Mouse (Mus musculus) cerebellum, postnatal 14 days (tissue): ENCODE data around the gene Zbtb34.

Experiments
- DNase-seq, 2 experiments: peaks; one replicate each; pipeline ENCODE4 v3.0.0; 2021; ENCODE audit warnings: mixed read lengths in 2 of 2

The Zbtb34 gene

DNA sequence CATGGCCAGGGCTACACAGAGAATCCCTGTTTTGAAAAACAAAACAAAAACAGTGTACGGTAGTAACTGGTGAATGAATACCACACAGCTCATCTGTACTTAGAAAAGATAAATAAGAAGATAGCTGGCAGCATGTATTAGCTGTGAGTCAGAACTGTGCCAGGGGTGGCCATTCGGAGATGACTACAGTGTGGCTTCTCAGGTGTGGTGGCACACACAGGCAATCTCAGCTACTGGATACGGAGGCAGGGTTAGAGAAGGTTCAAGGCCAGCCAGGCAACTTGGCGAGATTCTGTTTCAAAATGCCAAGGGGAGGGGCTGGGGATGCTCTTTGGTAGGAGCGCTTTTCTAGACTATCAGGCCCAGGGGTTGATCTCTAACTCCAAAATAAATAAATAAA is 14.6 kb upstream of the Zbtb34 start:
- DNase-seq = no peak

DNA sequence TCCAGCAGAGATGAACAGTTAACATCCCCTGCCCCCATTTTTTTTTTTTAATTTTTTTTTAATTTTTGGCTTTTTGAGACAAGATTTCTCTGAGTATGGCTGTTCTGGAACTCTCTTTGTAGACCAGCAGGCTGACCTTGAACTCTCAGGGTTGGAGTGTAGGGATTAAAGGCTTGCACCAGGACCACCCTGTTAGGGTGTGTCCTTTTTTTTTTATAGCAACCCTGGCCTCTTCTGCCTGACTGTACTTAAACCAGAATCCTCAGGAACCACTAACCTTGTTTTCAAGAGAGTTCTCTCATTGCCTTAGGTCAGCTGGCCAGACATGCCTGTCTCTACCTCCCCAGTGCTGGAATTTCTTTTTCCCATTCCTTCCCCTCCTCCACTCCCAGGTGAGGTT is 13.7 kb upstream of the Zbtb34 start:
- no peak for DNase-seq

DNA sequence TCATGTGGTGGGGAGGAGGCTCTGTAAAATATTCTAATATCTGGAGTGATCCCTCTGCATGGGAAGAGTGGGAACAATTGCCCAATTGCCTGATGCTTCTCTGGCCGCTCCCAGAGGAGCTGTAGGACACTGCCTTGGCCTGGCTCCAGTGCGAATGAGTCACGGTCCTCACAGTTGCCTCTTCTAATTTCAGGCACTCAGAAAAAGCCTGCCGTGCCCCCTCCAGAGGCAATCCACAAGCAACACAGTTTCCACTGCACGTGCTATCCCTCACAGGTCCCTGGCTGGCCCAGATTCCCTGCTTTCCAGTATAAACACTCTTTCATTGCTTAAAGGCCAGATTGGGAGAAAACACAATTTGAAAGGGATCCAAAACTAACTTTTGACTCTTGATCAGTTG is 13.2 kb upstream of the Zbtb34 start:
- DNase-seq = peak; percentile 77 to 81

DNA sequence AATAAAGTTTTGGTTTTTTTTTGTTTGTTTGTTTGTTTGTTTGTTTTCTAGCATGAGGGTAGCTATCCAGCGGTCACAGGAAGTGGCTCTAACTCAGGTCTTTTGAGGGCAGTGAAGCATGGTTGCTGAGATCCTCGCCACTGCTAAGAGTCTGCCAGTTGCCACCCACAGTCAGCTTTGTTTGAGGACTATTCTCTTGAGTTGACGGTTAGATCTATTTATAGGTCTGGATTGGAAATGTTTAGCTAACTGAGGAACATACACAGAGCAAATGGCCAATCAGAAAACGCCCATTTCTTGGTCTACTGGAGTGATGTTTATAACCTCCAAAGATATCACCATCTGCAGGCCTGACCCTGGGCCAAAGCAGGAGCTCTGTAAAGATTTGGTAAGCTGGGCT is 11.6 kb upstream of the Zbtb34 start:
- DNase-seq = no peak

DNA sequence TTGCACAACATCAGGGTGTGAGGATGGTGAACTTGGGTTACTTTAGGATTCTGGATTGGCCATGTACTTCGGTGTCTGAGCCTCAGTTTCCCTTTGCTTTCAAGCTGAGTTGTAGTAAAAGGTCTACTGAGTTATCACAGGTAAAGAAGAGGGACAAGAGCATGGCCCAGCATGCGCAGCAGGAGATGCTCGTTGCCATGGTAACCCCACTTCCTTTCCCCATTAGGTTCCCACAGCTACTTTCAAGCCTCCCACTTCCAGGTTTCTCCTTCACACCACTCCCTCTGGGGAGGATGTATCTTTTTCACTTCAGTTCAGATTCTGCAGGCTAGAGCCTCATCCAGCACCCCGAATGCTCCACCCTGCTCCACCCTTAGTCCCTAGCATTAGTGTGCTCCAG is 9.8 kb upstream of the Zbtb34 start:
- no peak for DNase-seq

DNA sequence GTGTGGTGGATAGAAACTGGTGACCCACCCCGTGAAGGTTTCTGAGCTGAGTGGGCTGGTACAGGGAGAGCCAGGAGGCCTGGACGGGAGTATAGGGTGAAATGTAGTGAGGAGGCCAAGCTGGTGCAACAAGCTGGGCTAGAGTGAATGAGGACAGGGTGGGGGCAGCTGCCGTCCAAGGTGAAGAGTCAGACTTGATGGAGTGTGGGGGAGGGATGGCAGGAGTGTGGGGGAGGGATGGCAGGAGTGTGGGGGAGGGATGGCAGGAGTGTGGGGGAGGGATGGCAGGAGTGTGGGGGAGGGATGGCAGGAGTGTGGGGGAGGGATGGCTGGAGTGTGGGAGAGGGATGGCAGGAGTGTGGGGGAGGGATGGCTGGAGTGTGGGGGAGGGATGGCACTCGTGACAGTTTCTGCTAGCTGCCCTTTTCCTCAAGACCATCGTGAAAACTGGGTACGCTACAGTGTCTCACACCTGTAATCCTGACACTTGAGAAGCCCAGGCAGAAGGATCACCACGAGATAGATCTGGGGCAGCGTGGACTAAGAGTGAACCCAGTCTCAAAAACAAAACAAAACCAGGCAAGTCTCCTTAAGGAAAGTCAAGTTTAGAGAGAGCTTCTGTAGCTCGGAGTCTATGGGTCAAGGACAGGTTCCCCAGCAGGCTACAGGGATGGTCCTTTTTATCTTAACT is 9.0 kb upstream of the Zbtb34 start:
- no peak for DNase-seq

DNA sequence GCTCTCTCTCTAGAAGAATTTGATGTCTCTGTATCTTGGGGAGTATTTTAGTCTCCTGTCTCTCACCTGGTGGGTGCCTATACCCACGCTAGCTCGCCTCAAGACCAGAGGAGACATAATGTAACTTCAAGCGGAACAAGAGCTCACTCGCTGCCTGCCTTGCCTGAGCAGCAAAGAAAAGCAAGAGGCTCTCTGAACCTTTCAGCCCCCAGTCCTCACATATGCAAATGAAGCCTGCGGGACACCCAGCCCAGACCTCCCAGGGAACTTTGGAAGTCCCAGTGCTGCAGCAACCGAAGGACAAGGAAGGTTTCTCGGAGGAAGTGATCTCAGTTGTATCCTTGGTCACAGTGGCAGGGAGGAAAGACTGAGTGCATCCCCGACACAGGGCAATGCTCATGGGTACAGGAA is 8.4 kb upstream of the Zbtb34 start:
- no peak for DNase-seq

DNA sequence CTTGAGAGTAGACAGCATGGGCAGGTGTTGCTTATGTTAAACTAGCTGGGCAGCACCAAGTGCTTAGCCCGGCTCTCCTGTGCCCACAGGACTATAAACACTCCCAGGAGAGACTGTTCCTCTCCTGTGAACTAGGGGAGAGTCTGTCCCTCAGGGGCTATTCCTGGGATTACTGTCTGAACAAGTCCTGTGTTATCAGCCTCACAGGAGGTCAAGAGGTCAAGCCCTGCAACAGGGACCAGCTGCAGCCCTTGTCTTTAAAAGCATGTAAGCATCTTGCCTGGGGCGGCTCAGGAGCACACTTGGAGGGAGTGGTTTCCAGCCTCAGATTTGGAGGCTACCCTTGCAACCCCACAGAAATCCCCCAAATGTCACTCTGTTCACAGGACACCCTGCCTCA is 7.3 kb upstream of the Zbtb34 start:
- no peak for DNase-seq

DNA sequence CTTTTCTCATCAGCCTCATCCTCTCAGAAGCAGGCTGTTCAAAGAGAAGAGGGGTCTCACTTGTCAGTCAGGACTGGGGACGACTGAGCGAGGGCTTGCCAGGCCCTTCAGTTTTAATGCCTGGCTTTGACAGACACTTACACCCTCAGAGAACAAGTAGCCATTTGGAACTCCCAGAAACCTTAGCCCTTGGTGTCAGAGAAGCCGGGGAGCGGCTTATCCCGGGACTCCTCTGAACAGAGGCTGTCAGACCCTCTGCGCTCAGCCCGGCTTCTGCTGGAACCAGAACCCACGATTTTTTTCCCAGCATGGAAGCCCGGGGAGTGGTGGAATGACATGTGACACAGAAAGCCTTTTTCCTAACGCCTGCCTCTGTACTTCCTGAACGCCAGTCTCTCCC is 6.1 kb upstream of the Zbtb34 start:
- no peak for DNase-seq

DNA sequence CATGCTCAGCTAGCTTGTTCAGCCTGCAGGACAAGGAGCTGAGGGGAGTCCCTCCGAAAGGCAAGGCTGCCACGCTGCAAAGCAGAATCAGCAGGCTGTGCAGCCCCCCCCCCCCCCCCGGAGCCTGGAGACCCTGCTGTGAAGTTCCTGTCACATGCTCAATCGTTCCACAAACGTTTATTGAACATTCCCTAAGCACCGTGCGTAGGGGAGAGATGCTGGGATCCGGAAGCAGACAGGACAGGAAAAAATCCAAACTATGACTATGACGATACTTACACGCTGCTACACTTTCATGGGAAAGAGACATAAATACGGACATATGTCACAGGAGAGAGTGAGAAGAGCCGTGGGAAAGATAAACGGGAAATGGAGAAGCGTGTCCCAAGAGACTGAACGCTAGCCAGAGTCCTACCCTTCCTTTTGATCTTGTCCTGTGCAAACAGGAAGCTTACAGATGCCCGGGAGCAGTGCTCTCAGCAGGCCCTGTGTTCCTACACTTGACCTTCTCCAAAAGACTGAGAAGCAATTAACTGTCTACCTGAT is 5.0 kb upstream of the Zbtb34 start:
- peak in 1 of 2 experiments; percentile 14 for DNase-seq

DNA sequence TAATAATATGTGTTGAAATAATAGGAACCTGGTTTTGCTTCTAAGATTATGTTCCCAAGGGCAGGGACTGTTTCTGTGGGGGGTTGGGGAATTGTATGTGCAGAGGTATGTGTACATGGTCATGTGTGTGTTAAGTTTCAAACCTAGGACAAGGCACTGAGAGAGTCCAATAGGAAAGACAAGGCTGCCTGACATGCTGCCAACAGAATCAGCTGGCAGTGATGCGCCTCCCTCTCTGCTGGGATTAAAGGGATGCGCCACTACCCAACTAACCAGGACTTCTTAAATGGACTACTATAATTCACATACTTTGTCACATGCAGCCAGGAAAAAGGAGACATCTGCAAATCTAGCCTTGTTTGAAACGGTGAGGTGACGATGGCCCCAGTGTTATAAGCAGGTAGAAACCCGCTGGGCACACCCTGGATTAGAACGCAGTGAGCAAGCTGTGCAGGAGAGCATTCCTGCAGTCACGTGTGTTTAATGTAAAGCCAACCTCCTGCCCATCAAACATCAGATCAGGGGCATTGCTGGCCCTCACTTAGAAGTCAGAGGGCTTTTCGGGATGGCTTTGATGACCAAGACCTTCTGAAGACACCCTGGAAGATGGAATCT is 4.0 kb upstream of the Zbtb34 start:
- DNase-seq = peak; percentile 48 to 68

DNA sequence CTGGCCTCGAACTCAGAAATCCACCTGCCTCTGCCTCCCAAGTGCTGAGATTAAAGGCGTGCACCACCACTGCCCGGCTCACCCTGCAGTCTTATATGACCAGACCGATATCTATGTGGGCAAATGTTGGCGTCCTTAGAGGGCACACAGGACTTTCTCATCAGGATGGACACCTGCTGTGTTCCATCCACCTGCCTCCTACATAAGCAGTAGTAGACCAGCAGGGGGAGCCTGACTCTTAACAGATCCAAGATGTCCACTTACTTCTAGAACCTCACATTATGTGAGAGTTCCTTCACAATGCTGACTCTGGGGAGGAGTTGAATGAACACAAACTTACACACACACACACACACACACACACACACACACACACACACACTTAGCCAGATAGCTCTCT is 1.8 kb upstream of the Zbtb34 start:
- DNase-seq = peak; percentile 59 to 77

DNA sequence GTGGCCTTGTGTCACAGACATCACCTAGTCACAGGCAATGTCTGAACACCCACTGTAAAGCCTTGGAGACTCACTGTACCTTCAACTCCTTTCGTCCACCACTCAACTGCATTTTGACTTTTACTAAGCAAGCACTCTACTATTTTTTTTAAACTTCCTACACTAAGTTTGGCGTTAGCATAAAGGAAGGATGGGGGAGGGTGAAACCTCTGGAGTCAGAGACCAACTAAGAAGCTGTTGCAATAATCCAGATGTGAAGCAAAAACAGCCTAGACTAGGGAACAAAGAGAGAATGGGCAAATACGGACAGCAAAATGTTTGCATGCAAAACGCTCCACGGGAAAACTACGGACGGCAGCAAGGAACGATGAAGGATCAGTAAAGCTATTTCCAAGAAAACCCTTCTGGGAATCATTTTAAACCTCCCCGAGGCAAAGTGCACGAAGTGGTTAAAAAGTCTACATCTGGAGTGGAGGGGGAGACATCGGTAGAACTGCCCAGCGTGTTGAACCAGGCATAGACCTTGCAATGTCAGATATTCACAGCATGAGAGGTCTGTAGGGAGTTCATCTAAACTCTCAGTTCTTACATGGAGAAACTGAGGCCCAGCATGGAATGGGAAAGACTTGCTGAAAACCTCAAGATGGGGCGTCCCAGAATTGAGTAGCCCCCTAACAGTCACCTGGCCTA is 898 bp downstream of the Zbtb34 start:
- DNase-seq = no peak

DNA sequence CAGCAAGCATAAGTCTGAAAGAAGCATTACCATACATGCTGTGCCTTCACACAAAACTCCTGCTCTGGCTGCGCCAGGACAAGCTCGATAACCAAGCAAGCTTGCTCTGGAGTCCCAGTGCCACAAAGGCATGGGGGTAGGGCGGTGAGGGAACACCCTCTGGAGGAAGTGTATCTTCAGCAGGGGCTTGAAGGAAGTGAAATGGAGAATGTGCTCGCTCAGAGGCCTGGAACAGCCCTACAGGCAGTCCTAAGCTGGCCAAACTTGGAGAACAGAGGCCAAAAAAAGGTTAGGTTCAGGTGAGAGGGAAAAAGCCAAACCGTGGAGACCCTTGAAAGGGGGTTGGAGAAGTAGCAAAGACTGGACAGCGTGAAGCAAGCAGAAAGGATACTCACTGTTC is 1.8 kb downstream of the Zbtb34 start:
- no peak for DNase-seq

DNA sequence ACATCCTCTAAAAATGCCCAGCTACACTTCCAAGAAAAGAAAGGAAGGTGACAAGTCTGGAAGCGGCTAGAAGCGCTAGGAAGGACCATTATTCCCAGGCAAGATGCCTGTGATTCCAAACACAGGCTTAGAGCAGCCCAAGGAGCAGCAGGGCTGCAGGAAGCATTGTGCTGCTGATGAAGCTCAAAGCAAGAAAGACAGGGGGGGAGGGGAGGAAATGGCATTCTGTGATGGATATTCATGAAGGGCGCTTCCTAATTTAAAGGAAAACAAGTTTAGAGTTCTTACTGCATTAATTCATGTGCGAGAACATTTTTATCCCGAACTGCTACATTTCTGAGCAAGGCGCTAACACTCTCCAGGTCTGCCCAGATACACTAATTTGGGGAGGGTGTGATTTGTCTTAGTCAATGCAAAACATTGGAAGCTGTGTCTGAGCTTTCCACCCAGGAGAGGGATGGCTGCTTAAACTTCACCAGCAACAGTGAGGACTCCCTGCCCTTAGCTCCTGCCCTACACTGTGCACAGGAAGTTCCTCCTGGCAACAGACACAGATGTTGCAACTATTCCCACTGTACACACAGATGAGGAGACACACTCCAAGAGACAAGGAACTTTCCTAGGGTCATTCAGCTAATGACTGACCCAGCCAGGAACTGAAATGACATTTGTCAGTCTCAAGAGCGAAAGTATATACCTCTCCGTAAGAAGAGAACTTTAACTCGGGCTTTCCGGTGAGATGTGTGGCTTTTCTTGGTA is 4.3 kb downstream of the Zbtb34 start:
- DNase-seq = no peak

DNA sequence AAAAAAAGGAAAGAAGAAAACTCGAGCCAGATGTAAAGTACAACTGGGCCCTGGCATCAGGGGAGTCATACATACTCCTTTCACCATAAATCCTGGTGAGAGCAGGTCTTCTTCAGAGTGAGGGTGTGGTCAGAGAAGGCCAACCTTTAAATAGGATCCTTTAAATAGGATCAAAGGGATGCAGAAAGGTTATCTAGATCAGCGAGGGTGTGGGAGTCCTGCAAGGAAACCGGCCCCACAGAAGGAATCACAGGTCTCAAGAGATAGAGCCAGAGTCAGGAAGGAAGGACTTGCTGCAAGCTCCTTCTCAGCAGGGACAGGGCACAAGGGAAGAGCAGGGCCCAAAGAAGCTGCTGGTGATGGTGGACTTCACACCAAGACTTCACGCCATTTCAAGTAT is 13.7 kb downstream of the Zbtb34 start:
- no peak for DNase-seq

DNA sequence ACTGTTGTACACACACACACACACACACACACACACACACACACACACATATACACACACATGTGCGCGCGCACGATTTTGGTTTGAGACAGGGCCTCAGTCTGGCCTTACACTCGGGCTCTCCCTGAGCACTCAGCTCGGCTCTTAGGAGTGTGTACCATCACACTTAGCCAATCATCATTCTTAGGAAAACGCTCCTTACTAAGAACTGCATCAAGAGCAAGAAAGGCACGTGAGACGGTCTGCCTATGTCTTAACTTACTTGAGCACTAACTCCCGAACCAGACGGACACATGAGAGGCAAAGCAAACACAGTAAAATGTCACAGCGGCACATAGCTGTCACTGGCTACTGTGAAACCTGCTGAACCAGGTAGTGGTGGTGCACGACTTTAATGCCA is 17.1 kb downstream of the Zbtb34 start:
- DNase-seq = no peak

DNA sequence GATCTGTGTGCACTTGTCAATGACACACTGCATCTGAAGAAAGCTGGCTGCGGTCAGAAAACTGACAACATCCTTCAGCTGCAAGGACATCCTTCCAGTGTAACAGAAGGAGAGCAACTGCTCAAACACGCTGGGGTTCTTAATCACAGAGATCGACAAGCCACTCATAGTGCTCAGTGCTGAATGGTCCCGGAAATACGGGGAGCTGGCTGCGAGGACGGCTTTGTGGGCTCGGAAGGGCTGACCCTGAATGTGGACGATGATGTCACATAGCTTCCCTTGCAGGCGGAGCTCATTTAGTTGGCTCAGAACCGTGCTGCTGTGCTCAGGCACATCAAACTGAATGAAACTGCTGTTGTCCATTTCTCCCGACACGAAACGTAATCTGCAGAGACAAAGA is 19.0 kb downstream of the Zbtb34 start:
- DNase-seq = no peak

DNA sequence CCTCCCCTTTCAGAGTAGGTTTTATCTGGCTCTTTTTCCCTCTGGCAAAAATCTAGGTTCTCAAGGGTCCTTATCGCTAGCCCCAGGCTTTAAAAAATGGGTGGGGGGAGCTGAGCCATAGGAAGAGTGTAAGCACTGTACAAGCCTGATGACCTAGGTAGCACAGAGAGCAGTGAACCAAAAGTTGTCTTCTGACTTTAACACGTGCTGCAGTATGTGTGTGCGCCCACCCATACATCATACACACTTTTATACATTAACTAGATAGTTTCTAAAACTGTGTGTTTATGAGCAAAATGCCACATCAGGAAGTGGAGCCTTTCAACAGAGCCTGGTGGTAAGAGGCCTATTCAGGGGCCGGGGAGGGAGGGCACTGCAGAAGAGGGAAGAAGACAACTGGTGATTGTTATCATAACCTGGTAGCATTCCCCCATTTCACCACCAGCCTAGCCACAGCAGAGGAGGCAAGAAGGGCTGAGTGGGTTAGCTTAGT is 27.6 kb downstream of the Zbtb34 start:
- no peak for DNase-seq

DNA sequence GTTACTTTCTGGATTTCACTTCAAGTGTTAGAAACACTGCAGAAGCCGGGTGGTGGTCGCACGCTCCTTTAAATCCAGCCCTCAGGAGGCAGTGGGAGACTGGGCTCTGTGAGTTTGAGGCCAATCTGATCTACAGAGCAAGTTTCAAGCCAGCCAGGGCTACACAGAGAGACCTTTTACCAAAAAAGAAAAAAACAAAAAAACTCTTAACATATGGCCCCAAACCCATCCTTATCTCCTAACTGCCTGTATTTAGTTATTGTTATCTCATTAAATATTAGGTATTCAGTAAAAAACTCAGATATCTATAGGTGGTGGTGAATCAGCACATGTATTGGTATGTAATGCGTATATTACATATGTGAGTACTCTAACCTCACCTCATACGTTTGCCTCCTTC is 28.5 kb downstream of the Zbtb34 start:
- no peak for DNase-seq

DNA sequence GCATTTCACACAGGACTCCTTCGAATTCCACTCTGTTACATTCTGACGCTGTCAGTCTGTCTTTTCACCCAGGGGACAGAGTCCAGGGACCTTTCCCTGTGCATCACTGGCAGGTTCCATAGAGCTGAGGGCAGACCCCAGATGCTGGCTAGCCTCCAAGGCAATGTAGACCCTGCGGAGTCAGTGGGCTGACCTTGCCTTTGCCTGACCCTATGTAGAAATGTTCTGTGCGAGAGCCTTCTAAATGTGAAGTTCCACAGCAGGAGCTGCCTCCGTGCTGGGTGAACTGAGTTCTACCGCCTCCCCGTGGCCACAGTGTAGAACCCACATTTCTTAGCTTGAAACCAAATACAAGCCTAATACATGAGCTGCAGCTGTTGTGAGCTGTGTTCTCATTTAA is 28.9 kb downstream of the Zbtb34 start:
- peak; percentile 77 to 83 for DNase-seq

DNA sequence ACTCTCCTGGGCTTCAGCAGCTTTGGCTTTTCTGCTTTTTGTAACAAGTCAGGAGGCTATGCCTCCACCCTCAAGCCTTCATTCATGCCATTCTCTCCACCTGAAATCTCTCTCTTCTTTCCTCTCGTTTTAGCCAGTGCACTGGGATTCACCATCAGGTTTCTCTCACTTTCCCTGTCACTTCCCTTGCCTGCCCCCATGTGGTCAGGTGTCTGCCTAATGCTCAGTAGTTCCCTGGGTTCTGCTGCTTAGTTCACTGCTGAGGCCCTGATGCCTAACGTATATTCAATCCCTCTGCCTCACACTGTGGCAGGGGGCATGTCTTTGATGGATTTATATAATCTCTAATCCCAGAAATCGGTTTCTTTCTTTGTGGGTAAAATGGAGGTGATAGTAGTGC is 29.9 kb downstream of the Zbtb34 start:
- peak; percentile 77 to 80 for DNase-seq

DNA sequence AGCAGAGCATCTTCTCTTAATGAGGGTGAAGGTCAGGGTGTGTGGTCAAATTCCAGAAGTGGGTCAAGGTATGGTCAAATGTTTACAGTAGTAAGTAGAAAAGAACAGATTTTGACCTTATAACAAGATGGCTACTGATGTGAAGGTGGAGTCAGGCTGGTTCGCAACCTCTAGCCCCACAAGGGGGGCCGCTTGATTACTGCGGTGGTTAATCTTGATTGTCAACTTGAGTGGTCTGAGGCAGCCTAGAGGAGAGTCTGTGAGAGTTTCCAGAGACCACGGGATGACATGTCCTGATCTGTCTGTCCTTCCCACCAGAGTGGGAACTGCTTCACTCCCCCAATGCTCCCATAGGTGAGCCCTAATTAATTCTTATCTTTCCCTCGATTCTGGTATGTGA is 30.6 kb downstream of the Zbtb34 start:
- no peak for DNase-seq
